Mouse (Mus musculus) CH12.LX (cell line): Measurements from ENCODE around the gene Prom1. TPM values are rescaled to one million over a fixed set of nuclear protein-coding genes. Genes with fewer than 3 reads are reported as not detected.

Source experiments
- DNase-seq: peaks from one replicate; pipeline ENCODE4 v3.0.0-alpha.2; 2013; ENCODE audit errors: extremely low read depth
- H3K27ac ChIP-seq: 2 replicates; pipeline ENCODE4 v1.5.1; 2012; ENCODE audit warnings: low read depth, mild to moderate bottlenecking, control low read depth, moderate library complexity; ENCODE audit not compliant: insufficient read depth
- H3K27me3 ChIP-seq: replicated peaks from 2 replicates; pipeline ENCODE3; 2012; ENCODE audit warnings: inconsistent platforms
- H3K36me3 ChIP-seq, 2 experiments: replicated peaks in 1 of 2; 2 replicates each; pipeline versions ENCODE3 to v1.6.1; 2012; ENCODE audit warnings: inconsistent platforms in 1 of 2, low read length in 1 of 2, mild to moderate bottlenecking in 1 of 2, mixed read lengths in 1 of 2, moderate library complexity in 1 of 2; ENCODE audit not compliant: control insufficient read depth in 1 of 2, insufficient read depth in 1 of 2
- H3K4me1 ChIP-seq, 2 experiments: 2 replicates each; pipeline ENCODE4 v1.6.1; 2012; ENCODE audit warnings: inconsistent platforms in 1 of 2, moderate library complexity in 1 of 2; ENCODE audit not compliant: insufficient read depth in 2 of 2, control insufficient read depth in 1 of 2
- H3K4me2 ChIP-seq: 2 replicates; pipeline ENCODE4 v1.6.1; 2012; ENCODE audit warnings: low read depth, mild to moderate bottlenecking, control low read depth; ENCODE audit not compliant: poor library complexity, insufficient read depth, severe bottlenecking
- H3K4me3 ChIP-seq, 3 experiments: fragments of 150-350 bp in 1 of 3; sonication (generic) in 1 of 3; replicated peaks in 1 of 3; 2 replicates each; pipeline versions ENCODE3 to v1.5.1; 2011 to 2012; ENCODE audit warnings: low read depth in 2 of 3, low read length in 2 of 3, mild to moderate bottlenecking in 2 of 3, moderate library complexity in 2 of 3, control low read depth in 1 of 3, improper control_type of control experiment in 1 of 3, inconsistent platforms in 1 of 3, mixed read lengths in 1 of 3; ENCODE audit not compliant: poor library complexity in 1 of 3
- H3K79me2 ChIP-seq: replicated peaks from 2 replicates; pipeline ENCODE4 v1.6.1; 2012; ENCODE audit warnings: mild to moderate bottlenecking, moderate library complexity; ENCODE audit not compliant: control insufficient read depth, poor library complexity, insufficient read depth, severe bottlenecking; ENCODE audit errors: extremely low read depth
- H3K9ac ChIP-seq: 2 replicates; pipeline ENCODE4 v1.6.1; 2012; ENCODE audit warnings: low read depth, mild to moderate bottlenecking, control low read depth, moderate library complexity; ENCODE audit not compliant: insufficient read depth
- H3K9me3 ChIP-seq: replicated peaks from 2 replicates; pipeline ENCODE3; 2012; ENCODE audit warnings: low read length, inconsistent platforms, mixed read lengths
- BHLHE40 ChIP-seq: IDR thresholded peaks from 2 replicates; pipeline ENCODE4 v1.6.1; 2011; ENCODE audit warnings: mild to moderate bottlenecking, low read depth, low read length, improper control_type of control experiment
- CHD1 ChIP-seq: IDR thresholded peaks from 2 replicates; pipeline ENCODE4 v1.6.1; 2012; ENCODE audit warnings: low read depth, low read length, improper control_type of control experiment, inconsistent platforms
- CHD2 ChIP-seq: IDR thresholded peaks from 2 replicates; pipeline ENCODE4 v1.6.1; 2011; ENCODE audit warnings: low read length, improper control_type of control experiment
- CTCF ChIP-seq, 2 experiments: IDR thresholded peaks in 1 of 2; conservative IDR thresholded peaks in 1 of 2; 2 replicates each; pipeline ENCODE4 v1.5.1; 2011 to 2012; ENCODE audit warnings: low read depth in 2 of 2, low read length in 2 of 2, improper control_type of control experiment in 1 of 2, inconsistent platforms in 1 of 2, mild to moderate bottlenecking in 1 of 2, moderate library complexity in 1 of 2
- ELF1 ChIP-seq: IDR thresholded peaks from 2 replicates; pipeline ENCODE4 v1.6.1; 2014; ENCODE audit warnings: low read depth, mild to moderate bottlenecking, inconsistent platforms, low read length, improper control_type of control experiment
- EP300 ChIP-seq: IDR thresholded peaks from 2 replicates; pipeline ENCODE4 v1.6.1; 2011; ENCODE audit warnings: low read length, improper control_type of control experiment
- HCFC1 ChIP-seq: IDR thresholded peaks from 2 replicates; pipeline ENCODE4 v1.6.1; 2012; ENCODE audit warnings: low read depth, mild to moderate bottlenecking, inconsistent platforms, low read length, improper control_type of control experiment
- IRF4 ChIP-seq: IDR thresholded peaks from 2 replicates; pipeline ENCODE4 v1.6.1; 2014; ENCODE audit warnings: low read depth, mild to moderate bottlenecking, inconsistent platforms, low read length, improper control_type of control experiment
- JUND ChIP-seq: conservative IDR thresholded peaks from 2 replicates; pipeline ENCODE4 v1.6.1; 2011; ENCODE audit warnings: low read depth, low read length, improper control_type of control experiment
- KAT2A ChIP-seq: IDR thresholded peaks from 2 replicates; pipeline ENCODE4 v1.6.1; 2012; ENCODE audit warnings: low read length, improper control_type of control experiment, inconsistent platforms; ENCODE audit not compliant: insufficient replicate concordance
- MAZ ChIP-seq: IDR thresholded peaks from 2 replicates; pipeline ENCODE4 v1.6.1; 2012; ENCODE audit warnings: low read depth, mild to moderate bottlenecking, inconsistent platforms, low read length, improper control_type of control experiment, moderate library complexity
- MEF2A ChIP-seq: IDR thresholded peaks from 2 replicates; pipeline ENCODE4 v1.6.1; 2014; ENCODE audit warnings: low read depth, mild to moderate bottlenecking, inconsistent platforms, low read length, improper control_type of control experiment, borderline replicate concordance
- MXI1 ChIP-seq: IDR thresholded peaks from 2 replicates; pipeline ENCODE4 v1.6.1; 2011; ENCODE audit warnings: mild to moderate bottlenecking, low read depth, low read length, improper control_type of control experiment
- MYC ChIP-seq: IDR thresholded peaks from 2 replicates; pipeline ENCODE4 v1.6.1; 2011; ENCODE audit warnings: low read depth, mild to moderate bottlenecking, improper control_type of control experiment, low read length
- NELFE ChIP-seq: IDR thresholded peaks from 2 replicates; pipeline ENCODE4 v1.6.1; 2011; ENCODE audit warnings: low read depth, low read length, improper control_type of control experiment
- PAX5 ChIP-seq: IDR thresholded peaks from 2 replicates; pipeline ENCODE4 v1.6.1; 2012; ENCODE audit warnings: low read length, inconsistent platforms, mixed read lengths
- POLR2AphosphoS2 ChIP-seq: IDR thresholded peaks from 2 replicates; pipeline ENCODE4 v1.6.1; 2011; ENCODE audit warnings: low read depth, low read length, improper control_type of control experiment
- RCOR1 ChIP-seq: conservative IDR thresholded peaks from 2 replicates; pipeline ENCODE4 v1.6.1; 2012; ENCODE audit warnings: low read depth, mild to moderate bottlenecking, inconsistent platforms, low read length, improper control_type of control experiment
- SIN3A ChIP-seq: IDR thresholded peaks from 2 replicates; pipeline ENCODE4 v1.6.1; 2012; ENCODE audit warnings: low read length, improper control_type of control experiment, inconsistent platforms
- USF1 ChIP-seq: IDR thresholded peaks from 2 replicates; pipeline ENCODE4 v1.6.1; 2014; ENCODE audit warnings: low read depth, mild to moderate bottlenecking, inconsistent platforms, low read length, improper control_type of control experiment
- ZKSCAN1 ChIP-seq: IDR thresholded peaks from 2 replicates; pipeline ENCODE4 v1.6.1; 2012; ENCODE audit warnings: low read depth, inconsistent platforms, low read length, improper control_type of control experiment, borderline replicate concordance
- dilution Hi-C: fragments of 300-500 bp; cut with MboI; formaldehyde crosslinking; loops from 2 replicates; pipeline ENCODE4 v1.14.3; 2020; ENCODE audit warnings: low sequenced_read_pairs; ENCODE audit not compliant: extremely low pct_unique_long_range_greater_than_20kb, extremely low pct_ligation_motif_present
- in situ Hi-C: fragments of 300-500 bp; cut with MboI; formaldehyde crosslinking; loops from 3 replicates; pipeline ENCODE4 v1.14.3; 2019; ENCODE audit warnings: low sequenced_read_pairs, low pct_ligation_motif_present, low pct_unique_long_range_greater_than_20kb, mixed read lengths
- polyA plus RNA-seq: library from polyadenylated mRNA; unstranded; fragments of >175 nt; gene quantifications from 2 replicates; pipeline ENCODE4 v1.2.1, GENCODE M21; 2012; ENCODE audit warnings: low read depth; ENCODE audit not compliant: insufficient read length
- total RNA-seq, 2 experiments: library from RNA; depleted of rRNA; stranded (reverse); fragments of 300-350 nt in 1 of 2; fragments of >200 nt in 1 of 2; gene quantifications; 2 replicates each; pipeline ENCODE4 v1.2.3; 2012 to 2014

Gene Prom1
- total and polyA plus RNA-seq, 3 experiments = 0.13 to 0.39 (median 0.21) TPM

DNA sequence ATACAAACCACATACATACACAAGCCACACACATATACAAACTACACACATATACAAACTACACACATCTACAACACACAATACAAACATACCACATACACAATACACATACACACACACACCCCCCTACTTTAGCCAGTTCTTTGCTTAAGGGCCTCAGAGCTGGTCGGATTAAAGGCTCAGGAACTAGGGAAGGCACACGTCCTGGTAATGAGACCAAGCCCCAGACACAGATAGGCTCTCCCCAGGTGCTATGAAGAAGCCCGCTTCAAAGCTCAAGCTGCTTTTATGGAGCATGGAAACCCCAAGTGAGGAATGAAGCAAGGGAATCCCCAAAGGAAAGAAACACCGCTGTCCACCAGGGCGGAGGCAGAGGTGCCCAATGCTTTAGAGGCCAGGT is 4.8 kb downstream of the Prom1 start:
- Histone ChIP-seq H3K79me2 (no peaks in the 10 kb centered on the region), H3K27ac (no peak overlapping the region), H3K4me1 (no peaks in the 10 kb centered on the region), H3K27me3 (no peaks in the 10 kb centered on the region), H3K36me3 (no peaks in the 10 kb centered on the region), H3K9me3 (no peaks in the 10 kb centered on the region), H3K4me3 (no peak overlapping the region), H3K9ac (no peak overlapping the region), H3K4me2 (no peak overlapping the region)
- dilution Hi-C loops = no loop called here
- TF ChIP-seq ZKSCAN1 (no peak), ELF1 (no peak), RCOR1 (no peak), POLR2AphosphoS2 (no peak), IRF4 (no peak), SIN3A (no peak), PAX5 (no peak), MAZ (no peak), HCFC1 (no peak), MYC (no peak), USF1 (no peak), CHD2 (no peak), EP300 (no peak), KAT2A (no peak), BHLHE40 (no peak), MXI1 (no peak), JUND (no peak), MEF2A (no peak), CTCF (conservative IDR thresholded peaks at IDR 0.05 in 1 of 2, IDR thresholded peaks at IDR 0.05 in 1 of 2; ENCODE audit: low read depth in 2 of 2, low read length in 2 of 2) (no peak)
- DNase-seq = no peak
- in situ Hi-C loops = no loop called here

DNA sequence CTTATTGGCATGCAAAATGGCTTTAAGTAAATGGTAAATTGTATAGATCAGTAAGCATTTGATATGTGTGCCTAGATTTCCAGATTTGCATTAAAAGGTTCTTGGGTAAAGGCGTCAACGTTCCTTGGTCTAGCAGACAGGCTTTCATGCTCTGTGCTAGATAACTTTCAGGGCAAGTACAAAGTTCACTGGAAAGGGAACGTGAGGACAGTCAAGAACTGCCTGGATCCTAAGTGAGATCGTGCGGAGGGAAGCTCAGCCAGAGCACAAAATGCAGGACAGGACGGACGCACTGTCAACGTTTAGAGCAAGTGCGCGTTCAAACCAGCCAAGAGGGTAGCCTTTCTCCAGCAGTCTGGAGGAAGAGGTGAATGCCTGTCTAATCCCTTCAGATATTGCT is 5.7 kb downstream of the Prom1 start:
- Histone ChIP-seq H3K9me3 (peaks cover 3% of the 10 kb centered on the region), H3K27me3 (no peaks in the 10 kb centered on the region), H3K4me1 (no peaks in the 10 kb centered on the region), H3K79me2 (no peaks in the 10 kb centered on the region), H3K36me3 (no peaks in the 10 kb centered on the region), H3K27ac (no peak overlapping the region), H3K4me3 (no peak overlapping the region), H3K4me2 (no peak overlapping the region), H3K9ac (no peak overlapping the region)
- TF ChIP-seq CHD1 (no peak), NELFE (no peak)
- in situ Hi-C loops (no loop called here), dilution Hi-C loops (no loop called here)
- DNase-seq = no peak
